Mouse (Mus musculus) forebrain, postnatal 0 days (tissue): ENCODE data around the gene Ltbp3. TPM values are rescaled to one million over a fixed set of nuclear protein-coding genes. Genes with fewer than 3 reads are reported as not detected.

Source experiments
- ATAC-seq: fragments of 200-750 bp; cut with Nextera tagmentation; 2 replicates; pipeline ENCODE4 v1.8.0; 2017; ENCODE audit warnings: mild to moderate bottlenecking, moderate library complexity
- DNase-seq: peaks from one replicate; pipeline ENCODE4 v3.0.0-alpha.2; 2015
- H3K27ac ChIP-seq: fragments of 300-500 bp; sonication (generic); 2 replicates; pipeline ENCODE4 v1.5.1; 2014; ENCODE audit warnings: low read depth, mild to moderate bottlenecking, antibody characterized with exemption, low read length, moderate library complexity, mixed read lengths
- H3K27me3 ChIP-seq: fragments of 300-500 bp; sonication (generic); 2 replicates; pipeline ENCODE4 v1.6.1; 2014; ENCODE audit warnings: mild to moderate bottlenecking, low read length, mixed read lengths; ENCODE audit not compliant: insufficient read depth
- H3K36me3 ChIP-seq: fragments of 300-500 bp; sonication (generic); 2 replicates; pipeline ENCODE4 v1.6.1; 2014; ENCODE audit warnings: mild to moderate bottlenecking, moderate library complexity; ENCODE audit not compliant: insufficient read depth
- H3K4me1 ChIP-seq: fragments of 300-500 bp; sonication (generic); 2 replicates; pipeline ENCODE4 v1.6.1; 2014; ENCODE audit warnings: antibody characterized with exemption; ENCODE audit not compliant: insufficient read depth
- H3K4me2 ChIP-seq: fragments of 300-500 bp; sonication (generic); 2 replicates; pipeline ENCODE4 v1.6.1; 2014; ENCODE audit warnings: low read depth, mild to moderate bottlenecking, moderate library complexity
- H3K4me3 ChIP-seq: fragments of 300-500 bp; sonication (generic); 2 replicates; pipeline ENCODE4 v1.5.1; 2014; ENCODE audit warnings: low read depth, low read length, mixed read lengths
- H3K9ac ChIP-seq: fragments of 300-500 bp; sonication (generic); 2 replicates; pipeline ENCODE4 v1.6.1; 2014; ENCODE audit warnings: mild to moderate bottlenecking
- H3K9me3 ChIP-seq: fragments of 300-500 bp; sonication (generic); 2 replicates; pipeline ENCODE4 v1.6.1; 2016; ENCODE audit warnings: low read length
- CTCF ChIP-seq: sonication (generic); IDR thresholded peaks from 2 replicates; pipeline ENCODE4 v1.5.1; 2016; ENCODE audit warnings: antibody characterized with exemption, control low read depth, low read depth
- WGBS: fragments of 180-500 bp; shearing (Covaris S2); extraction: QIAGEN DNeasy Blood & Tissue Kit; methylation state at CpG from one replicate; pipeline ENCODE4 v1.1.7; 2014; 5-methylcytosine and 5-hydroxymethylcytosine counted together
- polyA plus RNA-seq: library from polyadenylated mRNA; unstranded; fragments of >200 nt; fragmentation: Nextera tagmentation; extraction: Ambion mirVana; gene quantifications from 2 replicates; pipeline ENCODE4 v1.2.1, GENCODE M21; 2015
- total RNA-seq: library from RNA; depleted of rRNA; stranded (reverse); fragments of >200 nt; gene quantifications from 2 replicates; pipeline ENCODE4 v1.2.3, GENCODE M21; 2014

The Ltbp3 gene
- total and polyA plus RNA-seq, 2 experiments from 2014 or later, result 12.4 to 22.7 TPM

- peak overlapping the region; percentile 65 for H3K4me3 ChIP-seq
- peak overlapping the region; percentile 65 for H3K9ac ChIP-seq
- WGBS, result 77% methylated on average over 29 of the region's 29 CpGs
- no peak for TF ChIP-seq CTCF
- no peaks in the 10 kb centered on the region for H3K36me3 ChIP-seq
- H3K4me1 ChIP-seq, result peaks cover 34% of the 10 kb centered on the region
- no peaks in the 10 kb centered on the region for H3K27me3 ChIP-seq
- H3K27ac ChIP-seq, result no peak overlapping the region
- no peaks in the 10 kb centered on the region for H3K9me3 ChIP-seq
- DNase-seq (no peak), ATAC-seq (no peak)
- H3K4me2 ChIP-seq, result peak overlapping the region; percentile 99
These were observed 10.2 kb upstream of the Ltbp3 start for GRCm38 (mm10) chr19:5730314-5731186.

GRCm38 (mm10) chr19:5731264-5731978 lies 9.3 kb upstream of the Ltbp3 start:
- no peaks in the 10 kb centered on the region for H3K9me3 ChIP-seq
- no peaks in the 10 kb centered on the region for H3K36me3 ChIP-seq
- TF ChIP-seq CTCF, result no peak
- H3K27me3 ChIP-seq, result no peaks in the 10 kb centered on the region
- peak overlapping the region; percentile 65 for H3K4me3 ChIP-seq
- H3K27ac ChIP-seq, result 0 out of 2 replicates have a peak overlapping the region, but pooled peaks have one; percentile 36
- WGBS, result 2% methylated on average over 47 of the region's 47 CpGs
- H3K4me2 ChIP-seq, result peak overlapping the region; percentile 99
- peak overlapping the region; percentile 65 for H3K9ac ChIP-seq
- peaks cover 28% of the 10 kb centered on the region for H3K4me1 ChIP-seq
- peak; percentile 96 for DNase-seq
- ATAC-seq, result peak; percentile 81

- DNase-seq (no peak), ATAC-seq (no peak)
- Histone ChIP-seq H3K27me3 (no peaks in the 10 kb centered on the region), H3K4me3 (no peak overlapping the region), H3K36me3 (no peaks in the 10 kb centered on the region), H3K4me1 (peaks cover 14% of the 10 kb centered on the region), H3K9ac (no peak overlapping the region), H3K27ac (no peak overlapping the region), H3K9me3 (no peaks in the 10 kb centered on the region), H3K4me2 (no peak overlapping the region)
- 77% methylated on average over 9 of the region's 9 CpGs for WGBS
- no peak for TF ChIP-seq CTCF
These were observed 6.4 kb upstream of the Ltbp3 start for GRCm38 (mm10) chr19:5734325-5734724.

- Histone ChIP-seq H3K27me3 (no peaks in the 10 kb centered on the region), H3K4me3 (no peak overlapping the region), H3K9ac (no peak overlapping the region), H3K4me1 (peaks cover 7% of the 10 kb centered on the region; the same call in 1 of the 2 replicates), H3K4me2 (no peak overlapping the region), H3K27ac (no peak overlapping the region), H3K36me3 (no peaks in the 10 kb centered on the region), H3K9me3 (no peaks in the 10 kb centered on the region)
- no peak for TF ChIP-seq CTCF
- ATAC-seq, result no peak
- no peak for DNase-seq
- WGBS, result 54% methylated on average over 2 of the region's 2 CpGs
These were observed 1.3 kb upstream of the Ltbp3 start for GRCm38 (mm10) chr19:5739446-5739845.

GRCm38 (mm10) chr19:5741641-5742240 lies 1.0 kb downstream of the Ltbp3 start:
- Histone ChIP-seq H3K4me3 (peak overlapping the region; percentile 56), H3K9ac (peak overlapping the region; percentile 61), H3K4me2 (peak overlapping the region; percentile 97), H3K9me3 (no peaks in the 10 kb centered on the region), H3K27ac (peak overlapping the region; percentile 71), H3K36me3 (no peaks in the 10 kb centered on the region; the same call in 1 of the 2 replicates), H3K4me1 (peaks cover 18% of the 10 kb centered on the region; the same call in 1 of the 2 replicates), H3K27me3 (no peaks in the 10 kb centered on the region)
- no peak for TF ChIP-seq CTCF
- peak; percentile 79 for DNase-seq
- peak; percentile 65 for ATAC-seq
- WGBS, result 3% methylated on average over 50 of the region's 55 CpGs

GRCm38 (mm10) chr19:5742241-5742641 lies 1.5 kb downstream of the Ltbp3 start:
- WGBS, result 4% methylated on average over 32 of the region's 32 CpGs
- TF ChIP-seq CTCF, result no peak
- peak overlapping the region; percentile 56 for H3K4me3 ChIP-seq
- H3K27ac ChIP-seq, result peak overlapping the region; percentile 71
- H3K9ac ChIP-seq, result peak overlapping the region; percentile 61
- no peaks in the 10 kb centered on the region; the same call in 1 of the 2 replicates for H3K36me3 ChIP-seq
- DNase-seq (no peak), ATAC-seq (peak; percentile 28)
- H3K4me2 ChIP-seq, result peak overlapping the region; percentile 97
- H3K4me1 ChIP-seq, result peaks cover 21% of the 10 kb centered on the region; the same call in 1 of the 2 replicates
- no peaks in the 10 kb centered on the region for H3K27me3 ChIP-seq
- H3K9me3 ChIP-seq, result no peaks in the 10 kb centered on the region
